Mouse (Mus musculus) lung, postnatal 25 days (tissue): ENCODE results near the gene Mettl27.

Source experiments
- DNase-seq: peaks from one replicate; pipeline ENCODE4 v3.0.0; 2022; ENCODE audit warnings: low spot score

The Mettl27 gene

DNA sequence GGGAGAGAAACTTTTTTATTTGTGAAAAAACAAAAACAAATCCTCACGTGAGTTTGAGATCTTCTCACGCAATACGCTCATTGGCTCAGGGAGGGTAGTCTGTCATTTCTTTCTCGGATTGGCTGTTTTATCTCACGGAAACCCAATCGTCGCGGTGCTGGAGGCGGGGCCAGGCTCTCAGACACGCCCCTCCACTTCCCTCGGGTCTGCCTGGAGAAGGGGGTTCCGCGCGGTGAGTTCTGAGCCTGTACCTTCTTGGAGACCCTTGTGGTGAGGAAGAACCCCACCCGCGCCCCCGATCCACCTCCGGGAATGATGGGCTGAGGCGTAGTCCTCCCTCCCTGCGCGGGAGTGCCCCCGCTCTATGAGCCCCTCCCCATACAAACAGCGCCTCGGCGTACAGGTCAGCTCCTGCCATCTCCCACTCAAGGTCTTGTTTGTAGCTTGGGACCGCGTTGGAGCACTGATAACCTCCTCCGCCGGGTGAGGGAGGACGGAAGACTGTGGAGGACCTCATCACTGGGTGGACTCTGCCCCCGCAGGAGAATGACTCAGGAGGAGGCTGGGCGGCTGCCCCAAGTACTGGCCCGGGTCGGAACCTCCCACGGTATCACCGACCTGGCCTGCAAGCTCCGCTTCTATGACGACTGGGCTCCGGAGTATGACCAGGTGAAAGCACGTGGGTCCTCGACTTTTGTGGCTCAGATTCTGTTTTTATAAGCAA is at the start of gene Mettl27:
TSS of gene Mettl27 (plus strand) at position 190 of the 724 bp plus-strand sequence.
- peak; percentile 93 for DNase-seq

DNA sequence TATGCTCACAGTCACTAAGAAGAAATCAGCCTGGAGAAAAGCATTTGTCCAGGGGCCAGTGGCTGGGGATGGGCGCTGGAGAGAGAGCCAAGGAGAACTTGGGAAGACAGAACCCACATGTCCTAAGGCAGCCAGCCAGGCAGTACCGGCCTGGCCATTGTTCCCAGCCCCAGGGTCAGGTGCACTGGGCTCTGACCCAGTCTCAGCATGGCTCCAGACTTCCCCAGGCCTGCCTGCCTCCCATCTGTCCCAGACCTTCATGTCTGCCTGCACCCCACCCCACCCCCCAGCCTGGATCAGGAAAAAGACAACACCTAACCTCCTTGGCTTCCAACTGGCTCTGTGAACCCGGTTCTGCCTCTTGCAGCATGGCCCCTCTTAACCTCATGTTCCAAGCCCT is 49.1 kb upstream of the Mettl27 start:
- peak; percentile 14 for DNase-seq

DNA sequence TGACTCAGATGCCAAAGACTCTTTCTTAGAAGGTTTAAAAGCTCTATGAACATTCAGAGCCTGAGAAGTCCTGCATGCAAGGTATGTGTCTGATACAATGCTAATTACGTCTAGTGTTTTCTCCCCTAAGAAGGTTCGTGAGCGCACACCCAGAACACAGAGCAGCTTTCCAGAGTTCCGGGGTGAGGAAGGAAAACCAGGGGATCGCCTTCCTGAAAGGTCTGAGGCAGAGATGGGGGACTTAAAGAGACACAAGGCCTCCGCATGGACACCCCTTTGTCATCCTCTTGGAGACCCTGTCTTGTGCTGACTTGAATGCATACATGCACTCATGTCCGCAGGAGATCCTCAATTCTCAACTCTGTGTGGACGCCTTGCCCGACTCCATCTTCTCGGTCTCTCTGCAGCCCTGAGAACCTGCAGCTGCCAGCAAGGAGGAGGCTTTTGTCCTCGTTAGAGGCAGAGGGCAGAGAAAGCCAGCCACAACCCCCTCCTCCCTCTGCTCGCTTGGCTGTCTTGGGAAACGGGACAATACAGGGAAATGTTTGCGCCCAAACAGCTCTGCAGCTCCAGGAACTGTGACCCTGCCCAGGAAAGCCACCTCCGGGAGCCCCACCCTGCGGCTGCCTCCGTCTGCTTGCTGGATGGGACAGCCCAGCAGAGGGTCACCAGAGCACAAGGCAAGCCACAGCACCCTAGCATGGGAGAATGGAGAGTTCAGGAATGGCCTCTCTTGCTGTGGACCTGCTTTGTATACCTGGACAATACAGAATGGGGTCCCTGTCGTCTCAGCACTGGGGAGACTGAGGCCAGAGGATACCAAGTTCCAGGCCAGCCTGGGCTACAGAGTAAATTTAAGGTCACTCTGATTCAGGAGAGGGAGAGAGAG is 44.5 kb upstream of the Mettl27 start:
- peak; percentile 91 for DNase-seq

DNA sequence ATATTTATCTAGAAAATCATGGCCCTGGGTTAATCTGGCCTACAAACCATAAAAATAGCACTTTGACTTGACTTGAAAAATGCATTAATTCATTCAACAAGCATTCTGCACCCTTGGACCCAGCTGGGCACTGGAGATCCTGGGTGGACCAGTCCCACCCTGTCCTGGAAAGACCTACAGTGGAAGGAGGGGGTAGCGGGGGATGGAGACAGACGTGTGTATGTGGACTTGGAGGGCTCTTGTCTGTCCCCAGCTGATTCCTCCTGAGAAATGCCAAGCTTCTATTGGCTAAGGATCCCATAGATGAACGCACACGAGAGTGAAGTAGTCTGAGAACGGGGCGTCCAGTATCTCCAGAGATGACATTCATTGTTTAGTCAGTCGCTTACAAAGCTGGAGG is 43.7 kb upstream of the Mettl27 start:
- DNase-seq: peak; percentile 60

DNA sequence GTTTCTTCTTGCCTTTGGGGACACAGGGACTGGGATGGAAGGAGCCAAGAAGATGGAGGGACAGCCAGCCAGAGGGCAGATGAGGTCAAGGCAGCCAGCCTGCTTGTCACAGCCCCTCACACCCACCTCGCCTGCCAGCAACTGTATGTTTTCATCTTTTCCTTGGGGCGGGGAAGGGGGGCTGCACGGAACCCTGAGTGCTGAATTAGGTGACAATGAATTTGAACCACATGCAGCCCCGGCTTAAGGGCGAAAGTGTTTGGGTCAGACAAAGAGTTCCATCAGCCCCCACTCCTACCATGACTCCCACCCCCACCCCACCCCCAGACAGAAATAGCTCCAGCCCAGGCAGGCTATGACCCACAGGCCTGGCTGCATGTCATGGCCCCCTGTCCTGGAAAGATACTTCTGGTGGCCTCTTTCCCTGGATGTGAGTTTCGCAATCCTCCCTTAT is 41.5 kb upstream of the Mettl27 start:
- DNase-seq: peak; percentile 67

DNA sequence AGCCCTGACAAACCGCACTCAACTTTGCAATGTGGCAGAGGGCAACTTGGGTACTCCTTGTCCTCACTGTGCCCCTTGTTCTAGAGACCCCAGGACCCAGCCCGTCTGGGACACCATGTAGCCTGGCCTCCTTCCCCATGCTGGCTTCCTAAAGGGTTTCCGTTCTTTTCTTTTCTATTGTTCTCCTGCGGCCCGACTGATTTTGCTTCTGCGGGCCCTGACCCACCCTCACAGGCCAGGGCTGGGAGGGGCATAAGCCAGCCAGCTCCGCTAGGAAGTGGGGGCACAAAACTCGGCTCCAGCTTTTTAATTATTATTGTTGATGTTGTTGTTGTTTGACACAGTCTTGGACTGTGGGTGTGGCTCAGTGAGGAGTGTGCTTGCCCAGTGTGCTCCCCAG is 40.6 kb upstream of the Mettl27 start:
- peak; percentile 75 for DNase-seq

DNA sequence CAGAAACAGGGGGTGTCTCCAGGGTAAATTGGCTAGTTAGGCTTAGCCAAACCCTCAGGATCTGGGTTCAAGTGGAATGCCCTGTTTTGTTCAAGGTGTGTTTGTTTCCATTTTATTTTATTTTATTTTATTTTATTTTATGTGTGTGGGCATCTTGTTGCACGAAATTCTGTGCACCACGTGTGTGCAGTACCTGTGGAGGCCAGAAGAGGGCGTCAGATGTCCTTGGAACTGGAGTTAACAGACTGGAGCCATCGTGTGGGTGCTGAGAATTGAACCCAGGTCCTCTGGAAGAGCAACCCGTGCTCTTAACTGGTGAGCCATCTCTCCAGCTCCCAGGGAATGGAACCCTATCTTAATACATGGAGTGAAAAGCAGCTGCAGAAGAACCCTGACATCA is 39.5 kb upstream of the Mettl27 start:
- no peak for DNase-seq

DNA sequence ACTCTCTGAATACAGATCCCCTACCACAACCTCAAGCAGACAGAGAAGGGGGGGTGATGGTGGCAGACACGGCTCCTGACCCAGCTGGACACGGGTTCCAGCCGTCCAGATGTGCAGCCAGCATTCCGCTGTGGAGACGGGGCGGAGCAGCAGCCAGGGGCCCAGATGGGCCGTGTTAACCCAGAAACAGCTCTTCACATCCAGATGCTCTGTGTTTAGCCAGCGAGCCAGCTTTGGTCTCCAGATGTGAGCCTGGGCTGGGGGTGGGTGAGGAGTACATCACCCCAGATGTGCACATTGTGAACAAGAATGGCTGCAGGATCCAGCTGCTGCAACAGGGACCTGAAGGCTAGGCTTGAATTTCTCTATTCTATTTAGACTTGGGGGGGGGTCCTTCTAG is 36.9 kb upstream of the Mettl27 start:
- peak; percentile 31 for DNase-seq

DNA sequence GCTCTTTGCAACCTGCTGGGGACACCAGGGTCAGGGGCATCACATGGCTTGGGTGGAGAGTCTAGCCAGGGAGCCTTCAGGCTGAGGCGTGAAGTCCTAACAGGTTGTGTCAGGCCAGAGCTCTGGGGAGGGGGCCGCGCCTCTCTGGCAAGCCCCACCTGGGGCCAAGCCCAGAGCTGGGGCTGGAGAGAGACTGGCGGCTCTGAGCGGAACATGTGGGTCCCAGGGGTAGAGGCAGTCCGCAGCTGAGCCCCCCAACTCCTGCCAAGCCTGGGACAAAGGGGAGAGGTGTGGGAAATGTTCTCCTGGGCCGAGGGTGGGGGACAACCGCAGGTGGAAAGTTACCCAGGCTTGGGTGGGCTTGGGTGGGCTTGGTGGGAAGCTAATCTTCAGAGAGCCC is 35.2 kb upstream of the Mettl27 start:
- no peak for DNase-seq

DNA sequence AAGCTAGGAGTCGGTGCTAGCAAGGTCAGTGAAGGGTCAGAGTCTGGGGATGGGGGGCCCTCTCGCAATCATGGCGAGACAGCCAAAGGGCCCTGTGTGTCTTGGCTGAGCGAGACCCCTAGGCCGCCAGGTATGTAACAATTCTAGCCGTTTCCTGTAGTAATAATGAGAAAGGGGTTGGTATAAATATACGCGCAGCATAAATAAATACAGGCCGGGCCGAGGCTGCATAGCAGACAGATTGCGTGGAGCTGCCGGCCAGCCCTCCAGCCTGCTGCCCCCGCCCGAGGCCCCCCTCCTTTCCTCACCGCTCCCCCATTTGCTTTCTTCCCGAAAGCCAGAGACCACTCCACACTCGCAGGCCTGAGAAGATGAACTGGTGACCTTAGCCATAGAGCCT is 34.6 kb upstream of the Mettl27 start:
- DNase-seq: no peak

DNA sequence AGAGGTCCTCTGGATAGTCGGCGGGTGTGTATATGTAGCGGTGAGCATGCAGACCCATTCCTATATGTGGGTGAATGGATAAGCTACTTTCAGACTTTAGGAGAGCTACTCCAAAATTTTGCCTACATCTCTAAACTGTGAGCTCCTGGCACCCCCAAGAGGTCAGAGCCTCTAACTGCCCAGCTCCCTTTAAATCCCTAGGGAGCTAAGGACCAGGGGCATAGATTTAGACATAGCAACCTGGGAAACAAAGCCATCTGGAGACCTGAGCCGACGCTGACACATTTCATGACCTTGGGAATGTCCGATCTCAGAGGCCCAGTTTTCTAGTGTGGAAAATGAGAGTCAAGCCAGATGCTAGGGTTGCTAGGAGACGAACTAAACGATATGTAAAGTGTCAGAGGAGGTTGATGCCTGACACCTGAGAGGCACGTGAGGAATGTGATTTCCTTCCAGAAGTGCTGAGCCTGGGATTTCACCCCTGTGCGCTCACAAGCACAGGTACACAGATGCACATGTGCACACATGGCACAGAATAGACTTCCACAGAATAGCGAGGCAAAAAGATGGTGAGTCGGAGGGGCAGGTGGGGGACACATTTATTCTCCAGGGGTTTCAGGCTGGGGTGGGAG is 31.0 kb upstream of the Mettl27 start:
- peak; percentile 65 for DNase-seq

DNA sequence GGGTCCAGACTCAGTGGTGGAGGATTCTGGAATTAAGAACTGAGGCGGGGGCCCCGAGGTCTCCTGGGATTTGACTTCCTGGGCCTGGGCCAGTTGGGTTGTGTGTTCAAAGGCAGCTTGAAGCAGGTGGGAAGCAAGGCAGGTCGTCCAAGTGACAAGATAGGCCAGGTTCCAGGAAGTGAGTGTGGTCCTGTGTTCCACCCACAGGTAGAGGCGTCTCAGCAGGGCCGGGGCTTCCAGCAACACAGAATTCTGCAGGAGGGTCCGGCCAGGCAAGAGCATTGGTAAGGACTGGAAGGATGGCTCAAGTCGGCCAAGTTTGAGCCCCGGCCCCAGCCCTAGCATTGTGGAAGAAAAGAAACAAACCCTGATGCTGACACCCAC is 30.5 kb upstream of the Mettl27 start:
- no peak for DNase-seq

DNA sequence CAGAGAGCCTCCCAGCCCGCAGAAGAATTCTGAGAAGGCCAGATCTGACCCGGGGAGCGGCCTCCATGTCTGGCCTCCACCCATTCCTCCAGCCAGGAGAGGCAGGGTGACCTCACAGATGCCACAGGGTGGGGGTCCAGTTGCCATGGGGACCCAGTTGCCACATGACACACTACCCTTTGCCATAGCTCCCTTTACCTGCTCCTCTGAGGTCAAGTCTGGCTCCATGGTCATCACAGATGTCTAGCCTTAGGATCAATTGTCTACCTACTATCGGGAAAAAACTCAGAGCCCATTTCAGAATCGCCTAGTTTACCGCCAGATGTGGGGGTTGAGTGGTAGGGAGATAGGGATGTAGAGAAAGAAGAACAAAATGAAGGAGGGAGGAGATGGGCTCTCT is 25.5 kb upstream of the Mettl27 start, which contains the start of gene Tmem270:
TSS of gene Tmem270 (minus strand) at position 101 of the 400 bp plus-strand sequence.
- no peak for DNase-seq

DNA sequence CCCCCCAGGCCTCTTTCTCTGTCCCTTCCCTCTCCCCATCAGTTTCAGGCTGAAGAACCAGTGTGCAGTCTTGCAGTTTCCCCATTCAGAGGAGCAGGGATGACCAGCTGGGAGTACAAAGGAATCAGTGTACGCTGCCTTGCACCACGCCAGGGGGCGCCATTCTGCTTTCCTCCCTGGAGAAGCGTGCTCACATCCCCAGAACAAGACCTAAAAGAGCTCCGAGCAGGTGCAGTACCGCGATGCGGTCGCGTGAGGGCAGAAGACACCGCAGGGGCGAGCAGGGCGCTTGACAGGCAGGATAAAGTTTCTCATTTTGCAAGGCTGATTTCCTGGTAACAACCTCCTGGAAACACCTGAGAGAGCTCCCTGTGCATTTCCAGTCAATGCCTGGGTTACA is 25.0 kb upstream of the Mettl27 start:
- DNase-seq: peak; percentile 93

DNA sequence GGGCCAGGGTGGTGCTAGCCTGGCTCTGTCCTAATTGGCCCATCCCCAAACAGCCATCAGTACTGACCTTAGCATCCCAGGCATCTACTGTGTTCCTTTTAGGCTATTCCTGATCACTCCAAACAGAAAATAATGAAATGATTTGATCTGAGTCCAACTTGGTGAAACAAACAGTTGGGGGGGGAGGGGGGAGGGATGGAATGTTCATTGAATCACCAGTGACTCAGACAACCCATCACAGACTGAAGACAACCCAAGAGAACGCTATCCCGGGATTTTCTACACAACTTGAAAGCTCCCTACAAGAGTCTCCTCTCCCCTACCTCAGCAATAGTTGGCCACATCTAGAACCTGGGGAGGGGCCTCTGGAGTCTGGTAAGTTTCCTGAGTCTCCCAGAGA is 20.3 kb upstream of the Mettl27 start:
- DNase-seq: no peak

DNA sequence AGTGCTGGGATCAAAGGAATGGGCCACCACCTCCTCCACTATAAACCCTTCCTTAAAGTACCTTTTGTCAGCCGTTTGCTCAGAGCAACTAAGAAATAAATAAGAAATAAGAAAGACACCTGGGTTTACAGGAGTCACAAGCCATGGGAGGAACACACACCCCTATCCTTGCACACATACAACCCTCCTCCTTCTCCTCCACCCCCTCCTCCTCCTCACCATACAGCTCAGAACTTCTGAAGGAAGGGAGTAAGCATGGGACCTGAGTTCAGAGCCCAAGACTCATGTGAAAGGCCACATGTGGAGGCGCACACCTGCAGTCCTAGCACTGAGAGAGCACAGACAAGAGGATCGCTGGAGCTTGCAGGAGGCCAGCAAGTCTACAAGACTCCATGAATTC is 18.8 kb upstream of the Mettl27 start:
- DNase-seq: no peak

DNA sequence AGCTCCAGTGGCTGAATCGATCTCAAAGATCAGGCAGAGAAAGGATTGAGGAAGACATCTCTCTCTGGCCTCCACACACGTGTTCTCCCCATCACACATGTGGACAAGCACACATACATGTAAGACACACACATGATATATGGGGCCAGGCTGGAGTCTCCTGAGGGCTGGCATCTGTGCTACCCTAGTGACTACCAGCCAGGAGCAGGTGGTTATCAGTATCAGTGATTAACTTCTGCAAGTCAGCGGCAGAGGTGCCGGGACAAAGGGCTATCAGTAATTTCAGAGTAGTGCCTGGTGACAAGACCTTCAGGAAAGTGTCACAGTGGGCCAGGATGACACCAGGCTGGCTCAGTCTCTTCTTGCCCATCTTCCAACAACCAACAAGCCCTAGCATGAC is 18.4 kb upstream of the Mettl27 start:
- DNase-seq: no peak

DNA sequence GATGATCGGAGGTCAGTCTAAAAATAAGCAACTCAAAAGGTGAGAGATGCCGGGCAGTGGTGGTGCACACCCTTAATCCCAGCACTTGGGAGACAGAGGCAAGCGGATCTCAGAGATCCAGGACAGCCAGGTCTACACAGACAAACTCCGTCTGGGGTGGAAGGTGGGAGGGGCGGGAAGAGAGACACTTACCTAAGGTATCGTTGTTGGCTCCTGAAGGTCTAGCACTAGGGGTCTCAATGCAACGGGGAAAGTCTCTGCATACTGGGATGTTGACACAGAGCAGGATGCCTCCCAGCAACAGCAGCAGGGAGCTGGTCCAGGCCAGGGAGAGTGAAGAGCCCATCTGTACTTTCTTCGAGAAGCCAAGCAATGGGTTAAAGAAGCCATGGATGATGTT is 17.7 kb upstream of the Mettl27 start:
- DNase-seq: no peak

DNA sequence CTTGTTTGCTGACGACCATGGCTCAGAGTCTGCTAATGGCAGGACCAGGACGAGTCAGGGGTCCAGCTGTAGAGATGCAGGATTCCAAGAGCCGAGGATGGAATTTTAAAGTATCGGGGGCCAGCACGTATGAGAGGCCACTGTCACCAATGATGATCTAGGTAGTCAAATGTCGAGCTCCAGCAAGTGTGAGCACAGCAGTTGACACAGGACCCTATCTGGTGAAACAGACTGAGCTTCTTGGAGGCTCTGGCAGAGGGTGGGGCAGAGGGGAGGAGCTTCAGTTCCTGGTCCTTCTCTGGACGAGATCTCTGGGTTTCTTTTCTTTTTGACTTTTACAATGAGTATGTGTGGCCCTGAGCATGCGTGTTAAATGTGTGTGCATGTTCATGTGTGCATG is 16.9 kb upstream of the Mettl27 start, which contains the start of gene Cldn13:
TSS of gene Cldn13 (minus strand) at position 216 of the 400 bp plus-strand sequence.
- DNase-seq: no peak

DNA sequence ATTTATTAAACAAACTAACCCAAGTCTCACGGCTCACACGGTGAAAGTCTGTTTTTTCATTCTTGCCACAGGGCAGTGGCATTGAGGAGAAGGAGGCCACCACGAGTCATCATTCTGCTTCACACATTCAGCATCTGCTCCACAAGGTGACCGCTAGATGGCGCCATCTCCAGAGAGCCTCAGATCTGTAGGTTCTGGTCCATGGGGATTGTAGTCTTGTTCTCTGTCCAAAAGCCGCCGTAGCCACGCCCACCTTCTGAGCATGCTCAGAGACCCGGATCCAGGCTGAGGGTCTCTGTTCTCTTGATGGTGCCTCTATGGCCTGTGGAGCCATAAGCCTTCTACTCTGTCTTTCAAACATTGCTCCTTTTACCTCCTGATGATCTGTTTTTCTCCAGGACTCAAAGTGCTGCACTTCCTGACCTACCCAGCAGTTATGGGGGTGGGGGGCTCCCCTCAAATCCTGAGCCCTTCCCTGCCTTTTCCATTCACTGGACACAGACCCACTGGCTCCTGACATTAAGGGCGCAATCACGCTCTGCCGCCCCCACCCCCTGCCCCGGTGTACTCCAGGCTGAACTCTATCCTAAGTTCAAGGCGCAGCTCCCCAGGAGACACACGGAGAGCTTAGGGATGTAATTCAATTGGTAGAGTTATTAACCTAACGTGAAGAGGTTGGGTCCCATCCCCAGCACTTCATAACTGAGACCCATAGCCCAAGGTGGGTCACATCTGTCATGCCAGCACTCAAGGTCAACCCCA is 13.9 kb upstream of the Mettl27 start:
- DNase-seq: peak; percentile 71

DNA sequence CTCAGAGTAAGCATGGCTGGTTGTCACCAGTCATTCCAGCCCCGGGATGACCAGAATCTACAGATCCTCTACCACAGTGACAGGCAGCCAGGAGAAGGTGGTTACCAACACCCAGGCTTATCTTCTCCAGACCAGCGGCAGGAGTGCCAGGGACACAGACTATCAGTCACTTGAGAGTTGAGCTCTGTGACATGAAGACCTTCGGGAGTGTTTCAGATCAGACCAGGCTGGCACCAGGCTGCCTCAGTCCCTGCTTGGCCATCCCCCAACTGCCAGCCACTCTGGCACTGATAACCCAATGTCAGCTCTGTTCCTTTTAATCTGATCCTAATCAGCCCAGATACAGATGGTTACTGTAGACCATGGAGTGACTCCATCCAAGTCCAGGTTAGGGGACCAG is 13.1 kb upstream of the Mettl27 start:
- DNase-seq: no peak

DNA sequence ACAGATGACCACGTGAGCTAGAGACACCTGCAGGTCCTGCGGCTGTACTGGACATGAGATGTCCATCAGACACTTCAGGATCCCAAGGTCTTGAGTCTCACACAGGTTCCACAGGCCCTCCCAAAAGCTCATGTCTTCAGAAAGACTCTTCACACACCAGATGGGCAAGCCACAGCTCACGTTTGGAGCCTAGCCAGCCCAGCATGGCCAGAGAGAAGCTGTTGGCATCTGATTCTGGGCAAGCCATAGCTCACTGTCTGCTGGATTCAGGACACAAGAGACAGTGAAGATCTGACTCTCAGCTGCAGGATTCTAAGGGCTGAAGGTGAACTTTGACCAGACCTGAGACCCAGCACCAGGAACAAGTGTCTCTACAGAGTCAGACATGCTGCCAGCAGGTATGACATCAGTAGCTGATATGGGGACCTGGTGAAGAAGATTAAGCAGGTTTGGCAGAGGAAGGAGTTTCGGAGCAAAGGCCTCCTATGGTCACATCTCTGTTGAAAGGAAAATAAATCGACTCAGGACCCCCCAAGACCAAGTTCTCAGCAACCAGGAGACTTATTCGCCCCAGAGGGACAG is 12.0 kb upstream of the Mettl27 start:
- no peak for DNase-seq
